Mouse (Mus musculus): ENCODE measurements around the gene Tbx15. TPM values are rescaled to one million over a fixed set of nuclear protein-coding genes. Genes with fewer than 3 reads are reported as not detected.

Gene Tbx15
- polyA plus RNA-seq, 1 experiment from 2014 or later = not detected

GRCm38 (mm10) chr3:99233393-99234318 lies 6.5 kb upstream of the Tbx15 start:
- peaks cover 4% of the 10 kb centered on the region; the same call in 1 of the 2 replicates for H3K4me1 ChIP-seq (replicated peaks; ENCODE audit: insufficient read depth, low read length)
- peak overlapping the region; percentile 20 for H3K4me3 ChIP-seq (replicated peaks; ENCODE audit: low read depth, low read length)
- H3K4me2 ChIP-seq (ENCODE audit: low read length) = peak overlapping the region; percentile 43
- peak; percentile 72 for TF ChIP-seq CTCF (IDR thresholded peaks at IDR 0.05; ENCODE audit: low read depth)
- no peak overlapping the region for H3K27ac ChIP-seq
- WGBS = 5% methylated on average over 20 of the region's 20 CpGs
- H3K27me3 ChIP-seq (ENCODE audit: insufficient read depth, low read length) = peaks cover 55% of the 10 kb centered on the region
- H3K9ac ChIP-seq (ENCODE audit: low read depth, low read length) = no peak overlapping the region
- DNase-seq (ENCODE audit: low spot score) = peak; percentile 75
- no peaks in the 10 kb centered on the region for H3K9me3 ChIP-seq (replicated peaks; ENCODE audit: low read length)
- H3K36me3 ChIP-seq (ENCODE audit: insufficient read depth, low read length) = no peaks in the 10 kb centered on the region
- no peak for ATAC-seq (replicated peaks; ENCODE audit: low FRiP score, low read depth)

GRCm38 (mm10) chr3:99234319-99234869 lies 5.8 kb upstream of the Tbx15 start:
- Histone ChIP-seq H3K9me3 (replicated peaks; ENCODE audit: low read length) (no peaks in the 10 kb centered on the region), H3K9ac (ENCODE audit: low read depth, low read length) (no peak overlapping the region), H3K27me3 (ENCODE audit: insufficient read depth, low read length) (peaks cover 60% of the 10 kb centered on the region), H3K4me2 (ENCODE audit: low read length) (peak overlapping the region; percentile 43), H3K36me3 (ENCODE audit: insufficient read depth, low read length) (no peaks in the 10 kb centered on the region), H3K4me1 (replicated peaks; ENCODE audit: insufficient read depth, low read length) (peaks cover 4% of the 10 kb centered on the region; the same call in 1 of the 2 replicates), H3K27ac (no peak overlapping the region), H3K4me3 (replicated peaks; ENCODE audit: low read depth, low read length) (peak overlapping the region; percentile 20)
- WGBS = 3% methylated on average over 17 of the region's 17 CpGs
- ATAC-seq (replicated peaks; ENCODE audit: low FRiP score, low read depth) (peak; percentile 36; the same call in 1 of the 2 replicates), DNase-seq (ENCODE audit: low spot score) (no peak)
- no peak for TF ChIP-seq CTCF (IDR thresholded peaks at IDR 0.05; ENCODE audit: low read depth)

GRCm38 (mm10) chr3:99235116-99235803 lies 4.9 kb upstream of the Tbx15 start:
- 3% methylated on average over 23 of the region's 23 CpGs for WGBS
- Histone ChIP-seq H3K4me3 (replicated peaks; ENCODE audit: low read depth, low read length) (no peak overlapping the region), H3K4me2 (ENCODE audit: low read length) (no peak overlapping the region), H3K27me3 (ENCODE audit: insufficient read depth, low read length) (peaks cover 69% of the 10 kb centered on the region), H3K36me3 (ENCODE audit: insufficient read depth, low read length) (no peaks in the 10 kb centered on the region), H3K9ac (ENCODE audit: low read depth, low read length) (no peak overlapping the region), H3K27ac (no peak overlapping the region), H3K4me1 (replicated peaks; ENCODE audit: insufficient read depth, low read length) (peaks cover 4% of the 10 kb centered on the region; the same call in 1 of the 2 replicates), H3K9me3 (replicated peaks; ENCODE audit: low read length) (no peaks in the 10 kb centered on the region)
- DNase-seq (ENCODE audit: low spot score) (no peak), ATAC-seq (replicated peaks; ENCODE audit: low FRiP score, low read depth) (no peak)
- TF ChIP-seq CTCF (IDR thresholded peaks at IDR 0.05; ENCODE audit: low read depth) = no peak

GRCm38 (mm10) chr3:99235804-99236755 lies 4.1 kb upstream of the Tbx15 start:
- Histone ChIP-seq H3K9ac (ENCODE audit: low read depth, low read length) (no peak overlapping the region), H3K4me1 (replicated peaks; ENCODE audit: insufficient read depth, low read length) (peaks cover 4% of the 10 kb centered on the region; the same call in 1 of the 2 replicates), H3K9me3 (replicated peaks; ENCODE audit: low read length) (no peaks in the 10 kb centered on the region), H3K36me3 (ENCODE audit: insufficient read depth, low read length) (no peaks in the 10 kb centered on the region), H3K4me3 (replicated peaks; ENCODE audit: low read depth, low read length) (no peak overlapping the region), H3K27me3 (ENCODE audit: insufficient read depth, low read length) (peaks cover 71% of the 10 kb centered on the region), H3K27ac (no peak overlapping the region), H3K4me2 (ENCODE audit: low read length) (no peak overlapping the region)
- no peak for TF ChIP-seq CTCF (IDR thresholded peaks at IDR 0.05; ENCODE audit: low read depth)
- no peak for ATAC-seq (replicated peaks; ENCODE audit: low FRiP score, low read depth)
- WGBS = 2% methylated on average over 18 of the region's 18 CpGs
- no peak for DNase-seq (ENCODE audit: low spot score)

- ATAC-seq (replicated peaks; ENCODE audit: low FRiP score, low read depth) = no peak
- H3K4me1 ChIP-seq (replicated peaks; ENCODE audit: insufficient read depth, low read length) = peaks cover 4% of the 10 kb centered on the region; the same call in 1 of the 2 replicates
- H3K4me3 ChIP-seq (replicated peaks; ENCODE audit: low read depth, low read length) = no peak overlapping the region
- peaks cover 77% of the 10 kb centered on the region for H3K27me3 ChIP-seq (ENCODE audit: insufficient read depth, low read length)
- H3K36me3 ChIP-seq (ENCODE audit: insufficient read depth, low read length) = no peaks in the 10 kb centered on the region
- TF ChIP-seq CTCF (IDR thresholded peaks at IDR 0.05; ENCODE audit: low read depth) = no peak
- no peak overlapping the region for H3K9ac ChIP-seq (ENCODE audit: low read depth, low read length)
- H3K9me3 ChIP-seq (replicated peaks; ENCODE audit: low read length) = no peaks in the 10 kb centered on the region
- no peak for DNase-seq (ENCODE audit: low spot score)
- 0% methylated on average over 1 of the region's 1 CpGs for WGBS
- H3K4me2 ChIP-seq (ENCODE audit: low read length) = no peak overlapping the region
- no peak overlapping the region for H3K27ac ChIP-seq
Observed at GRCm38 (mm10) chr3:99238691-99239090, 1.5 kb upstream of the Tbx15 start.

All from kidney, postnatal 0 days (tissue).